Mouse (Mus musculus): Measurements from ENCODE around the gene Gli3. TPM values are rescaled to one million over a fixed set of nuclear protein-coding genes. Genes with fewer than 3 reads are reported as not detected.

The Gli3 gene
- polyA plus RNA-seq (2014; fragmentation: Nextera tagmentation; extraction: Ambion mirVana): 25.5 and 26.1 TPM in 2 replicates

DNA sequence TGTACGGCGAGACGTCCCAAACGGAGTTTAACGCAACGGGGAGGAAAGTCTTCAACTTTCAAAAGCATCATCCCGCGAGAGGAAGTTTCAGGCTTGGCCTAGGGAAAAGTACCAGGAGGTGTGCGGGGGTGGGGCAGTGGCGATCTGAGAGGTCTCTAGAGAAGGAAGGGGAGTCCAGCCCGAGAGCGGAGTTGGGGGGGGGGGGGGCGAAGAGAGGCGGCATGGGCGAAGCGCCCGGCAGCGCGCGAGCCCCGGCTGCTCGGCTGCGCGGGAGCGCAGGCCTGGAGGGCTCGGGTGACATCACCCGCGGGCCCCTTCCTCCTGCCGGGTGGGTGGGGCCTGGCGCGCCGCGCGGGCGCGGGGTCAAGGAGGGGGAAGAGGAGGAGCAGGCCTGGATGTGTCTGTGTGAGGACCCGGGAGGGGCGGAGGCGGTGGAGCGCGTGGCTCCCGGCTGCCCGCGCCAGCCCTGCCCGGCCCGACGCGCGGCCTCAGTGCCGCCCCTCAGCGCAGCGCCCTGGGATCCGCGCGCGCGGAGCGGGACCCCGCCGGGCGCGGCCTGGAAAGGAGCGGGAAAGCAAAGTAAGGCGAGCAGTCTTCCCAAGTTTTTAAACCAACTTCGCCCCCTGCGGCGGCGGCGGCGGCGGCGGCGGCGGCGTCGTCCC is at the start of gene Gli3:
Gene Gli3 (plus strand): TSS at position 406 of the 662 bp plus-strand sequence.
- Histone ChIP-seq H3K27ac (ENCODE audit: low read depth) (peak within 1 kb of the TSS; percentile 96), H3K4me3 (ENCODE audit: low read depth, low read length) (peak within 1 kb of the TSS; percentile 78), H3K9ac (ENCODE audit: low read length) (peak within 1 kb of the TSS; percentile 85), H3K4me2 (ENCODE audit: low read length) (peak within 1 kb of the TSS; percentile 65), H3K27me3 (replicated peaks; ENCODE audit: control insufficient read depth, insufficient read depth, low read length) (no peaks in the 10 kb centered on the region), H3K4me1 (replicated peaks; ENCODE audit: control insufficient read depth, insufficient read depth, low read length) (peaks cover 26% of the 10 kb centered on the region), H3K36me3 (ENCODE audit: control insufficient read depth, insufficient read depth, low read length) (no peaks in the 10 kb centered on the region), H3K9me3 (ENCODE audit: control insufficient read depth, low read length) (no peaks in the 10 kb centered on the region)
- ATAC-seq (replicated peaks; ENCODE audit: low FRiP score, low TSS enrichment, low read depth) (peak; percentile 95), DNase-seq (ENCODE audit: low spot score) (peak; percentile 91)
- under 1% methylated on average over 46 of the region's 76 CpGs for WGBS

DNA sequence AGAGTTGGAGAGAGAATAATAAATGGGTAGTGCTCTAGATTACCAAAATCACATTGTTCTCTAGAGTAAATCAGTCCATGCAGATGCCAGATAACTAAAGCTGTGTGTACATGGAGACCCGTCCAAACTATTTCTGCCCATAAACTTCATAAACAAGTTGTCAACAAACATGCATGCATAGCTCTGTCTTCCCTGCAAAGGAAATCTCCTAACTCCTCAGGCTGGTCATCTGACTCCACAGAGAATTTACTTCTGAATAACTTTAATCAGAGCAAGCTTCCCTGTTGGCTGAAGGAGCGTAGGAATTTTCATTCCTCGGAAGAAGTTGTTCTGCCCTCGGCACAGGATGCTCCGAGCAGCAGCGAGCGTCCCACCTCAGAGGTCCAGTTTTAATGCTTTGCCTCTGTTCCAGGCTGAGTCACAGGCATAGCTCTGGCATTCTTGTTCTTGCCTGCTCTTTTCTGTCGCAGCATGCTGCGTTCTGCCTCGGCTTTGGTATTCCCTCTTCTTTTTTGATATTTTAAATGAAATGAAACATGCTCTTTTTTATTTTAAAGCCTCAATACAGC is 41.8 kb upstream of the Gli3 start:
- Histone ChIP-seq H3K9me3 (ENCODE audit: control insufficient read depth, low read length) (no peaks in the 10 kb centered on the region), H3K4me2 (ENCODE audit: low read length) (peak overlapping the region; percentile 23), H3K27me3 (replicated peaks; ENCODE audit: control insufficient read depth, insufficient read depth, low read length) (no peaks in the 10 kb centered on the region), H3K9ac (ENCODE audit: low read length) (no peak overlapping the region), H3K4me3 (ENCODE audit: low read depth, low read length) (peak overlapping the region; percentile 8; the same call in 1 of the 2 replicates), H3K36me3 (ENCODE audit: control insufficient read depth, insufficient read depth, low read length) (no peaks in the 10 kb centered on the region), H3K27ac (ENCODE audit: low read depth) (no peak overlapping the region), H3K4me1 (replicated peaks; ENCODE audit: control insufficient read depth, insufficient read depth, low read length) (peaks cover 3% of the 10 kb centered on the region; the same call in 1 of the 2 replicates)
- ATAC-seq (replicated peaks; ENCODE audit: low FRiP score, low TSS enrichment, low read depth) (no peak), DNase-seq (ENCODE audit: low spot score) (no peak)
- WGBS: 27% methylated on average over 10 of the region's 10 CpGs

DNA sequence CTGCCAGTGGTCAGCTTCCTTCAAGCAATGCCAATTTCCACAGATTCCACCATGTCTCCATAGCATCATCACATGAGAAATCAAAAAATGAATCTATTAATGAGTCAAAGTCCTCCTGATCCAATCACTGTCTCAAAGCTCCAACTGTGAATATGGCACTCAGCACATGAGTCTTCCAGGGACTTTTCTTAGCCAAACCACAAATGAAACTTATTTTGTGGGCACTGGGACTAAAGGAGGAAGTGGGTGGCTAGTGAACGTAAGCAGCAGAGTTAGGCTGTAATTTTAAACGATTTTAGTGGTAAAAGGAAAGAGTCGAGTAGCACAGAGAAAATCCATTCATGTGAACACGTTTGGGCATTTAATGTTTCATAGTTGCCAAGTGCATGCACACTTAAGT is 21.0 kb upstream of the Gli3 start:
- H3K4me2 ChIP-seq (ENCODE audit: low read length): no peak overlapping the region
- 87% methylated on average over 4 of the region's 4 CpGs for WGBS
- DNase-seq (ENCODE audit: low spot score) (no peak), ATAC-seq (replicated peaks; ENCODE audit: low FRiP score, low TSS enrichment, low read depth) (no peak)
- no peaks in the 10 kb centered on the region for H3K27me3 ChIP-seq (replicated peaks; ENCODE audit: control insufficient read depth, insufficient read depth, low read length)
- H3K36me3 ChIP-seq (ENCODE audit: control insufficient read depth, insufficient read depth, low read length): no peaks in the 10 kb centered on the region
- H3K4me1 ChIP-seq (replicated peaks; ENCODE audit: control insufficient read depth, insufficient read depth, low read length): no peaks in the 10 kb centered on the region
- no peak overlapping the region for H3K27ac ChIP-seq (ENCODE audit: low read depth)
- no peaks in the 10 kb centered on the region for H3K9me3 ChIP-seq (ENCODE audit: control insufficient read depth, low read length)
- no peak overlapping the region for H3K9ac ChIP-seq (ENCODE audit: low read length)
- H3K4me3 ChIP-seq (ENCODE audit: low read depth, low read length): no peak overlapping the region

- H3K4me3 ChIP-seq (ENCODE audit: low read depth, low read length): no peak overlapping the region
- no peaks in the 10 kb centered on the region for H3K27me3 ChIP-seq (replicated peaks; ENCODE audit: control insufficient read depth, insufficient read depth, low read length)
- no peak for ATAC-seq (replicated peaks; ENCODE audit: low FRiP score, low TSS enrichment, low read depth)
- no peak overlapping the region for H3K9ac ChIP-seq (ENCODE audit: low read length)
- no peak overlapping the region for H3K4me2 ChIP-seq (ENCODE audit: low read length)
- no peak overlapping the region for H3K27ac ChIP-seq (ENCODE audit: low read depth)
- no peak for DNase-seq (ENCODE audit: low spot score)
- no peaks in the 10 kb centered on the region for H3K4me1 ChIP-seq (replicated peaks; ENCODE audit: control insufficient read depth, insufficient read depth, low read length)
- 70% methylated on average over 4 of the region's 4 CpGs for WGBS
- no peaks in the 10 kb centered on the region for H3K36me3 ChIP-seq (ENCODE audit: control insufficient read depth, insufficient read depth, low read length)
- H3K9me3 ChIP-seq (ENCODE audit: control insufficient read depth, low read length): no peaks in the 10 kb centered on the region
Observed at GRCm38 (mm10) chr13:15444312-15444711, 18.7 kb upstream of the Gli3 start.

DNA sequence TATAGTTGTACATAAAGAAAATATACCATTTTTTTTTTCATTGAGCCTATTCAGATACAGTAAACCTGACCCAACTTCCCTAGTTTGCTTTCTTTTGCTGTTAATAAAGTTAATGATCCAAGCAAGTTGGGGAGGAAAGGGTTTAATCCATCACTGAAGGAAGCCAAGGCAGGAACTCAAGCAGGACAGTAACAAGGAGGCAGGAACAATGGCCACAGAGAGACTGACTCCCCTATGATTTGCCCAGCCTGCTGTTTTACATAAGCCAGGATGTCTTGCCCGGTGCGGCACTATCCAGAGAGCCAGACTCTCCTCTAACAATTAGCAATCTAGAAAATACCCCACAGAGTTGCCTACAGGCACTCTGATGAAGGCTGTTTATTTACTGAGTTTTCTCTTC is 17.4 kb upstream of the Gli3 start:
- no peaks in the 10 kb centered on the region for H3K4me1 ChIP-seq (replicated peaks; ENCODE audit: control insufficient read depth, insufficient read depth, low read length)
- ATAC-seq (replicated peaks; ENCODE audit: low FRiP score, low TSS enrichment, low read depth) (no peak), DNase-seq (ENCODE audit: low spot score) (no peak)
- no peaks in the 10 kb centered on the region for H3K27me3 ChIP-seq (replicated peaks; ENCODE audit: control insufficient read depth, insufficient read depth, low read length)
- H3K4me2 ChIP-seq (ENCODE audit: low read length): no peak overlapping the region
- WGBS: 57% methylated on average over 2 of the region's 2 CpGs
- H3K4me3 ChIP-seq (ENCODE audit: low read depth, low read length): no peak overlapping the region
- H3K36me3 ChIP-seq (ENCODE audit: control insufficient read depth, insufficient read depth, low read length): no peaks in the 10 kb centered on the region
- H3K27ac ChIP-seq (ENCODE audit: low read depth): no peak overlapping the region
- H3K9ac ChIP-seq (ENCODE audit: low read length): no peak overlapping the region
- no peaks in the 10 kb centered on the region for H3K9me3 ChIP-seq (ENCODE audit: control insufficient read depth, low read length)

GRCm38 (mm10) chr13:15446004-15446403 is 17.0 kb upstream of the Gli3 start:
- 54% methylated on average over 8 of the region's 8 CpGs for WGBS
- no peak for DNase-seq (ENCODE audit: low spot score)

DNA sequence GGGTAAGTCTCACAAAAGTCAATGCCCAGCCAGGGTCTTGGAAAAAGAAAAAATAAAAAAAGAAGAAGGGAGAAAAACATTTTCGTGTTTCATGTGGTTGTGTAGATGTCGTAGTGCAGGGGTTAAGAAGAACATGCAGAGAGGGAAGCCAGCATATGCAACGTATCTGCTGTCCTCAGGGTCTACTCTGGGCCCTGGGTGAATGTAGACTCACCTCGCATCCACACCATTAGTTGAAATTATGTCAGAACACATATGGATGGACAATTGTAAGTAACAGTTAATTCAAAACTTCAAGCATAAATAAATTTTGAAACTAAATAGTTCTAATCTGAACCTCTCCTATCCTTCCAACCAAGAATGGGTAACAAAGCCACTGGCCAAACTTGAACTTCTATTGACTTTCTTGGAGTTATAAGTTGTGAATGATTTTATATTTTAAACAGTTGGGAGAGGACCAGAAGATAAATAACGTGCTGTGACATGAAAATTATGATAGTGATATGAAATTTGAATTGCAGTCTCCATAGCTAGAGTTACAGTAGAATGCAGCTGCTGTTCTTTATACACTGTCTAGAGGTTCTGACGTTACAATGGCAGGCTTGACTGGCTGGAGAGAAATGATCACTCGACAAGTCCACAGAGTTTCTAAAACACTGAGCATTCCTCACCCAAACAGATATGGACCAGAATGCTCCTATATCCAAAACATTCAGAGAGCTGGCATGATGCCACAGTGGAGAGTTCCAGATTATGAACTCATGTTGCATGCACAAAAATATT is 16.1 kb upstream of the Gli3 start:
- WGBS: 72% methylated on average over 7 of the region's 7 CpGs
- no peak for DNase-seq (ENCODE audit: low spot score)

More at GRCm38 (mm10) chr13:15446004-15446403, 17.0 kb upstream of the Gli3 start:
- no peaks in the 10 kb centered on the region for H3K27me3 ChIP-seq (replicated peaks; ENCODE audit: control insufficient read depth, insufficient read depth, low read length)
- no peak for ATAC-seq (replicated peaks; ENCODE audit: low FRiP score, low TSS enrichment, low read depth)
- H3K4me2 ChIP-seq (ENCODE audit: low read length): no peak overlapping the region
- no peaks in the 10 kb centered on the region for H3K4me1 ChIP-seq (replicated peaks; ENCODE audit: control insufficient read depth, insufficient read depth, low read length)
- no peak overlapping the region for H3K27ac ChIP-seq (ENCODE audit: low read depth)
- no peaks in the 10 kb centered on the region for H3K9me3 ChIP-seq (ENCODE audit: control insufficient read depth, low read length)
- no peak overlapping the region for H3K4me3 ChIP-seq (ENCODE audit: low read depth, low read length)
- no peak overlapping the region for H3K9ac ChIP-seq (ENCODE audit: low read length)
- H3K36me3 ChIP-seq (ENCODE audit: control insufficient read depth, insufficient read depth, low read length): no peaks in the 10 kb centered on the region

GRCm38 (mm10) chr13:15450941-15451340 is 12.1 kb upstream of the Gli3 start:
- WGBS: 77% methylated on average over 2 of the region's 2 CpGs
- no peaks in the 10 kb centered on the region for H3K9me3 ChIP-seq (ENCODE audit: control insufficient read depth, low read length)
- no peak overlapping the region for H3K4me2 ChIP-seq (ENCODE audit: low read length)
- no peak overlapping the region for H3K4me3 ChIP-seq (ENCODE audit: low read depth, low read length)
- H3K9ac ChIP-seq (ENCODE audit: low read length): no peak overlapping the region
- DNase-seq (ENCODE audit: low spot score) (no peak), ATAC-seq (replicated peaks; ENCODE audit: low FRiP score, low TSS enrichment, low read depth) (no peak)
- no peaks in the 10 kb centered on the region for H3K36me3 ChIP-seq (ENCODE audit: control insufficient read depth, insufficient read depth, low read length)
- H3K4me1 ChIP-seq (replicated peaks; ENCODE audit: control insufficient read depth, insufficient read depth, low read length): no peaks in the 10 kb centered on the region
- H3K27ac ChIP-seq (ENCODE audit: low read depth): no peak overlapping the region
- no peaks in the 10 kb centered on the region for H3K27me3 ChIP-seq (replicated peaks; ENCODE audit: control insufficient read depth, insufficient read depth, low read length)

More for the DNA sequence above, 16.1 kb upstream of the Gli3 start:
- Histone ChIP-seq H3K9me3 (ENCODE audit: control insufficient read depth, low read length) (no peaks in the 10 kb centered on the region), H3K27ac (ENCODE audit: low read depth) (no peak overlapping the region), H3K36me3 (ENCODE audit: control insufficient read depth, insufficient read depth, low read length) (no peaks in the 10 kb centered on the region), H3K27me3 (replicated peaks; ENCODE audit: control insufficient read depth, insufficient read depth, low read length) (no peaks in the 10 kb centered on the region), H3K4me2 (ENCODE audit: low read length) (no peak overlapping the region), H3K4me3 (ENCODE audit: low read depth, low read length) (no peak overlapping the region), H3K4me1 (replicated peaks; ENCODE audit: control insufficient read depth, insufficient read depth, low read length) (no peaks in the 10 kb centered on the region), H3K9ac (ENCODE audit: low read length) (no peak overlapping the region)
- ATAC-seq (replicated peaks; ENCODE audit: low FRiP score, low TSS enrichment, low read depth): no peak

All from intestine, embryonic 14.5 days (tissue).